Mouse (Mus musculus) cortical plate, adult 2 months (tissue): Measurements from ENCODE around the gene Spon1.

Experiments used
- CTCF ChIP-seq: fragments of 200-500 bp; IDR thresholded peaks from 2 replicates; pipeline ENCODE4 v1.5.1; 2011; ENCODE audit warnings: mild to moderate bottlenecking, control low read depth, low read length; ENCODE audit not compliant: insufficient read depth; ENCODE audit errors: extremely low read depth
- POLR2A ChIP-seq: fragments of 200-500 bp; IDR thresholded peaks from 2 replicates; pipeline ENCODE4 v1.6.1; 2011; ENCODE audit warnings: mild to moderate bottlenecking, low read length, control low read depth; ENCODE audit not compliant: insufficient read depth; ENCODE audit errors: extremely low read depth

DNA sequence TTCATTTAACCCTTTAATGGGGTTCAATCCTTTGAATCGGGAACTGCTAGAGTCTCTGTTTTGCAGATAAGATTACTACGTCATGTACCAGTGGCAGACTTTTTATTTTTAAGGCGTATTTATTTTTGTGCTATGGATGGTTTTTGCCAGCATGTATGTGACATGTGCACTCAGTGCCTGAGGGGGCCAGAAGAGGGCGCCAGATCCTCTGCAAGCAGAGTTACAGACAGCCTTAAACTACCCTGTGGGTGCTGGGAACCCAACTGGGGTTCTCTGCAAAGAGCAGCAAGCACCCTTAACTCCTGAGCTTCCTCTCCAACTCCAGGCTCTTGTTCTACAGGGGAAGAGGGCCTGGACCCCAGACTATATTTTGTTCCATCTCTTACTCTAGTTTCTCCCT is 23.2 kb upstream of the Spon1 start:
- TF ChIP-seq CTCF (no peak), POLR2A (no peak)
